Mouse (Mus musculus): Measurements from ENCODE around the gene Klhl26. TPM values are rescaled to one million over a fixed set of nuclear protein-coding genes. Genes with fewer than 3 reads are reported as not detected.

Klhl26 gene
- total RNA-seq, 2 experiments from 2014 or later: 18.7 to 20.4 TPM

GRCm38 (mm10) chr8:70452196-70452966, 24.4 kb downstream of the Klhl26 start:
- DNase-seq (ENCODE audit: low spot score in 2 of 2): no peak

- no peak for DNase-seq (ENCODE audit: low spot score in 2 of 2)
Observed at GRCm38 (mm10) chr8:70447639-70448420, 28.9 kb downstream of the Klhl26 start.

- no peak for DNase-seq (ENCODE audit: low spot score in 2 of 2)
Observed at GRCm38 (mm10) chr8:70445988-70446387, 30.8 kb downstream of the Klhl26 start.

GRCm38 (mm10) chr8:70443326-70443725, 33.4 kb downstream of the Klhl26 start:
- no peak for DNase-seq (ENCODE audit: low spot score in 2 of 2)

- no peak for DNase-seq (ENCODE audit: low spot score in 2 of 2)
Observed at GRCm38 (mm10) chr8:70441565-70441964, 35.2 kb downstream of the Klhl26 start.

- no peak for DNase-seq (ENCODE audit: low spot score in 2 of 2)
Observed at GRCm38 (mm10) chr8:70440246-70440645, 36.5 kb downstream of the Klhl26 start.

GRCm38 (mm10) chr8:70439848-70440179, 37.0 kb downstream of the Klhl26 start:
- DNase-seq (ENCODE audit: low spot score in 2 of 2): no peak

- DNase-seq (ENCODE audit: low spot score in 2 of 2): peak; percentile 96 to 98
Observed at GRCm38 (mm10) chr8:70439055-70439847, 37.5 kb downstream of the Klhl26 start, which contains the start of gene Crtc1. Gene Crtc1, minus strand, starts transcription at chr8:70439579.

GRCm38 (mm10) chr8:70438423-70438822, 38.3 kb downstream of the Klhl26 start:
- no peak for DNase-seq (ENCODE audit: low spot score in 2 of 2)

- no peak for DNase-seq (ENCODE audit: low spot score in 2 of 2)
Observed at GRCm38 (mm10) chr8:70435156-70435555, 41.6 kb downstream of the Klhl26 start.

- DNase-seq (ENCODE audit: low spot score in 2 of 2): no peak
Observed at GRCm38 (mm10) chr8:70432991-70433536, 43.7 kb downstream of the Klhl26 start.

GRCm38 (mm10) chr8:70431213-70431612, 45.6 kb downstream of the Klhl26 start:
- DNase-seq (ENCODE audit: low spot score in 2 of 2): no peak

GRCm38 (mm10) chr8:70426300-70426907, 50.4 kb downstream of the Klhl26 start:
- DNase-seq (ENCODE audit: low spot score in 2 of 2): no peak

- no peak for DNase-seq (ENCODE audit: low spot score in 2 of 2)
Observed at GRCm38 (mm10) chr8:70422722-70423121, 54.0 kb downstream of the Klhl26 start.

- no peak for DNase-seq (ENCODE audit: low spot score in 2 of 2)
Observed at GRCm38 (mm10) chr8:70421349-70422104, 55.2 kb downstream of the Klhl26 start.

- DNase-seq (ENCODE audit: low spot score in 2 of 2): no peak
Observed at GRCm38 (mm10) chr8:70419879-70420643, 56.7 kb downstream of the Klhl26 start.

GRCm38 (mm10) chr8:70418954-70419353, 57.8 kb downstream of the Klhl26 start:
- no peak for DNase-seq (ENCODE audit: low spot score in 2 of 2)

GRCm38 (mm10) chr8:70417914-70418313, 58.9 kb downstream of the Klhl26 start:
- DNase-seq (ENCODE audit: low spot score in 2 of 2): no peak

GRCm38 (mm10) chr8:70416941-70417340, 59.8 kb downstream of the Klhl26 start:
- DNase-seq (ENCODE audit: low spot score in 2 of 2): no peak

All from adrenal gland, postnatal 4 days (tissue).